Mouse (Mus musculus): ENCODE data around the gene Scfd2.

Gene Scfd2

DNA sequence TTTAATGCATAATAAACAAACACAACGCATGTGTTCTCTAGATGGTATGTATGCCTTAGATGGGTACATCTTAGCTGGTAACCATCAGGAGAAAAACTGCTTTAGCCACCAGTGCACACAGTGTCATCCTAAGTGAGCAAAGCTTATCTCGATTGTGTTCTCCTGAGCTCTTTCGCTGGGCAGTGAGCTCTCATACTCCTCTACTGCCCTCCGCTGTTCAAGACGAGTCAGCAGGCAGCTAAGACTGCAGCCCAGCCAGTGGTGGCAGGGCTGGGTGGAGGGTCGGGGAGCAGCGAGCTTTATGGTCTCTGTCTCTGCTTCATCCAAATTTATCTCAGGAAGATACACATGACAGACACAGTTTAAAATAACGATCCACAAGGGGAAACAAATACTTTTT, 248.0 kb downstream of the Scfd2 start:
- in situ Hi-C loops (cut with MboI, MseI): no loop called here

DNA sequence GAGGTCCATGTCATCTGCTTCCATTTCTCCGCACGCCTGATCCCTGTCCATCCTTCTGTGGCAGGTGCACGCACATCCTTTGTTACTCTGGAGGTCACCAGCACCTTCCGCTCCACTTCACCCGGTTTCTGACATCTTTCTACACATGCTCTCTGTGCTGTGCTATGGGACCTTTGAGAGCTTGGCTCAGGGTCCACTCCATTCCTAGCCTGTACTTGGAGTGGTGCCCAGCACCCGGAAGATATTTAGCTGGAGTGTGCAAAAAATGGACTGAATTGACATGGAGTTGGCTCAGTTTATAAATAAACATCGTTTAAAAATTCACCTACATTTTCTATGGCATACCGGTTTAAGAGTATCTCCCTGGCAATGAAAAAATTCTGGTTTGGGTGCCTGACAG, 250.1 kb downstream of the Scfd2 start:
- in situ Hi-C loops (cut with MboI, MseI): no loop called here

DNA sequence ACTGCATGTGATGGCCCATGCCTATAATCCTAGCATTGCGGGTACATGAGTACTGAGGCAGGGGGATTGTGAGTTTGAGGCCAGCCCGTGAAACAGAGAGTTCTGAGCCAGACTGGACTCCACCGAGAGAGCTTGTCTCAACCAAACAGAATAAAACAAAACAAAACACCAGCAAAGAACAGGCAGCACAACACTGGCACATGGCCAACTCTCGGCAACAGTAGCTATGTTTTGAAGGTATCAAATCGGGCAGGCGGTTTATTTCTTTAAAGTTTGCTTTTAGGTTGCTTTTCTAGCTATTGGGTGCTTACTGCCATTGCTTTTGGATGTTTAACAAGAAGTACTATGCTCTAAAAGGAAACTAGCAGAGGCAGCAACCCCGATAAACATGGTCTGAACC, 251.9 kb downstream of the Scfd2 start:
- in situ Hi-C loops (cut with MboI, MseI): loop anchor here (5.0 kb wide), 2 partner anchors 342 to 417 kb away; no protein-coding TSS in a partner anchor

DNA sequence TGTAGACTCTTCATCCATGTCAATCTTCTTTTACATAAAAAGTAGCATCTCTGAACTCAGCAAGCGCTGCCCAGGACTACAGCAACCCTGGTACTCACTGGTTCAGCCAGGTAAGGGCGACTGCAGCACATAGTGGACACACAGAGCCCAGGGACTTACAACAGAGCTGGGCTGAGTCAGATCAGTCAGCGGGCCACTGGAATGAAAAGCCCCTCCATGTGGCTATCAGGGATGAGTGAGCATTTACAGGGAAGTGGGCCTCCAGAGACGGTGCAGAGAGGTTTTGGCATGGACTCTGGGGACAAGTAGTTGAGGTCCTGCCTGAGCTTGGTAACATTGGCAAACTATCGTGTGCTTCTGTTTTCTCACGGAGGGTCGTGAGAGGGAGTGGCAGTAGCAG, 253.1 kb downstream of the Scfd2 start:
- in situ Hi-C loops (cut with MboI, MseI): loop anchor here (5.0 kb wide), 2 partner anchors 341 to 416 kb away; no protein-coding TSS in a partner anchor

- in situ Hi-C loops (cut with MboI, MseI): loop anchor here (5.0 kb wide), 2 partner anchors 340 to 415 kb away; no protein-coding TSS in a partner anchor
Observed at GRCm38 (mm10) chr5:74277712-74278111, 253.8 kb downstream of the Scfd2 start.

DNA sequence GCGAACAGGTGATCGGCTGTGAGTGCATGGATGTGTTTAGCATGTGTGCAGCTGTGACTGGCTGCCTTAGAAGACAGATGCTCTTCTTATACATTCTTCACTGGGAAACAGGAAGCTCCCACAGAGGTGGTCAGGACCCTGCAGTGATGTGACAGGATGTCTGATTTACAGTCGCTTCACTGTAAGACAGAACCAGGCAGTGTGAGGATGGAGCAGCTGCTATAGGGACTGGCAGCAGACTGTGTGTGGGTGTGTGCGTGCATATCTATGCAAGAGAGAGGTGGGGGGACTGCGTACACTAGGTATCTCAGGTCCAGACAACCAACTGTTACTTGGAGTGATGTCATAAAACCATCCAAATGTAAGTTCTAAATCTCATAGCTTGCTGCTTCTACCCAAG, 254.3 kb downstream of the Scfd2 start:
- in situ Hi-C loops (cut with MboI, MseI): loop anchor here (5.0 kb wide), 2 partner anchors 340 to 415 kb away; no protein-coding TSS in a partner anchor

DNA sequence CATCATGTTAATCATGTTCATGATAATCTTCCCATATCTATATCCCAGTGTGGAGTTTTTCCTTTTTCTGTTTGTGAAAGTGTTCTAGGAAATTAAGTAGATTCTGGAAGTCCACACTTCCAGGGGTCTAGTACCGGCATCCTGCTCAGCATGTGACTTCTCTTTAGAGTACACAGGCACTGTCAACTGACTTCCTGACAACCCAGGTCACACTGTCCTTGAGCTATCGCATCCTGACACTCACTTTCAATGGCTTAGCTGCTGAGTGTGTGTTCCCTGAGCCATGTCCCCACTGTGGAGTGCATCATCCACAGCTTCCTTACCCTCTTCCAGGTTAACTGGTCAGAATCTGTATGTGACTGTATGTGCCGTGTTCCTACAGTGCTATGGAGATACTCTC, 258.2 kb downstream of the Scfd2 start:
- in situ Hi-C loops (cut with MboI, MseI): no loop called here

GRCm38 (mm10) chr5:74267736-74268369, 263.7 kb downstream of the Scfd2 start:
- in situ Hi-C loops (cut with MboI, MseI): no loop called here

GRCm38 (mm10) chr5:74267196-74267595, 264.4 kb downstream of the Scfd2 start:
- in situ Hi-C loops (cut with MboI, MseI): no loop called here

DNA sequence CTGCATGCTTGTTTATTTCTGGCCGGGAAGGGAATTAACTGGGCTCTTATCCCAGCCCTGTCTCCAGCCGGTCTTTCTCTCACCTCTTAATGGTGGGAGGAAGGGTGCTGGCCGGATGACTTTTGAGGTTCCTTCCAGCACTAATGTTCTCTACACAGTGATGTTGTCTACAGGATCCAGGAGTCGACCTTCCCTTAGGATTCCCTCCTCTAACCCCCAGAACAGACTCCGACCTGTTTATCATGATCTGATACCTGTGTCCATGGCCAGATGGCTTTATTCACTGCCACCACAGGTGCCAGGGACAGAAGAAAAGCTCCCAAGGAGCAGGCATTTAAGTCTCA, 265.1 kb downstream of the Scfd2 start:
- in situ Hi-C loops (cut with MboI, MseI): no loop called here

DNA sequence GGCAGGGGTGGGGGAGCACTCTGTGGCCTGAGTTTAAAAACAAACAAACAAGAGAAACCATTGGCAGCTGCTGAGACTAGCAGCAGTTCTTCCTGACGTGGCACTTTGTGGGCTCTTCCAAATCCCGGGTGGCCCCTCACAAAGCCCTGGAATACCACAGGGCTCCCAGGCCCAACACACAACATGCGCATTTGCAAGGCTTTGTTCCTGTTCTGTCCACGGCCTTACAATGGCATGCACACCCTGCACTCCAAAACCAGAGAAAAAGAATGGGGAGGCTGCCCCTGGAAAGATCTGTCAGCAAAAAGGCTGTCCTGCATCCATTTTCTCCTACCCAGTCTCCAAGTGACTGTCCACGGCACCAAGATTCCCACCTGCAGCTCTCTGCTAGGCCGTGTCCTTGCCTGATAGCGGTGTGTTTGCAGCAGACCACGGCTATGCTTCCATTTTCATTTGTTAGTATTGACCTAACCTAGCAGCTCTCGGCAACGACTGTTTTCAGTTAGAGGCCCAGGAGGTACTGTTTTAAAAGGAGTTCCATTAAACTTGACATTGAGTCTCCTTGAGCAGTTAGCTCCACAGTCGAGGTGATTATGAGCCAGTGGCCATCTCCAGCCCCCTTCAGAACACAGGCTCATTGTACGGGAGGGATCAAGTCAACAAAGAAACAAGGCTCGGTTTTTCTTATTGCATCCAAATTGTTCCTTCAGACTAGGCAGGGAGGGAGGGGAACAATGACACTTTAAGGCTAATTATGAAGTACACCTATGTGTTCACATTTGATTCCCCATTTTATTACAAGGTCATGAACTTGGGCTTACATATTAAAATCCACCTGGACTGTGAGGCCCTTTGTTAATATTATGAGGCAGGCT, 265.7 kb downstream of the Scfd2 start:
- in situ Hi-C loops (cut with MboI, MseI): no loop called here

DNA sequence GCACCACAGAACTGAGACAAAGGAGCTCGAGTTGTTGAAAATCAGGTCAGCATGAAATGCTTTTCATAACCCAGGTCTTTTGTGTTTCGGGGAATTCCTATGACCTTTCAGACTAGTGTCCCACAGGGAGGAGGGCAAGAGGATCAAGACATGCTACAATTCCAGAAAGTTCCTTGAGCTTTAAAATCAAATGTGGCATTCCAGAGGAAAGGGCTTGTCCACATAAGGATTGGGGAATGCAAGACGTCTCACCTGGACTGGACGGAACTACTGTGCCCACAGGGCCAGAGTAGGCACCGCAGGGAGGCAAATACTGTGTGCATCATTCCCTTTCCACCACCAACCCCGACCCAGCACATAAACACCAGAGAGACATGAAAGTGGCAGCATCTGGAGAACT, 266.4 kb downstream of the Scfd2 start:
- in situ Hi-C loops (cut with MboI, MseI): no loop called here

DNA sequence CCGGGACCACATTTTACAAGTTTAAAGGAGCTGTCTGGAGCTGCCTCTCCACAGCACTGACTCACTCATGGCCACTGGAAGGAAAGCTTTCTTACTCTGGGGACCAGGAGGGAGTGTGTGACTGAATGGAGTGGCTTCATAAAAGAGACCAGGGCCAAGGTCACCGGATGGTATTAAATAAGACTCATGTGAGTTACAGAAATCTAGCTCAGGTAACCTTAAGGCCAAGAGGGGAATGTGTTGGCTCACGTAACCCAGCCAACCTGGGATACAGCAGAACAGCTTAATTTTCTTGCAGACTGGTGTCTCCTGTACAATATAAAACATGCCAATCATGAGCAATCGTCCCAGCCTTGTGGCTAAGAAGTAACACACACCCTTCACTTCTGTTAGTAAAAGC, 267.0 kb downstream of the Scfd2 start:
- in situ Hi-C loops (cut with MboI, MseI): no loop called here

DNA sequence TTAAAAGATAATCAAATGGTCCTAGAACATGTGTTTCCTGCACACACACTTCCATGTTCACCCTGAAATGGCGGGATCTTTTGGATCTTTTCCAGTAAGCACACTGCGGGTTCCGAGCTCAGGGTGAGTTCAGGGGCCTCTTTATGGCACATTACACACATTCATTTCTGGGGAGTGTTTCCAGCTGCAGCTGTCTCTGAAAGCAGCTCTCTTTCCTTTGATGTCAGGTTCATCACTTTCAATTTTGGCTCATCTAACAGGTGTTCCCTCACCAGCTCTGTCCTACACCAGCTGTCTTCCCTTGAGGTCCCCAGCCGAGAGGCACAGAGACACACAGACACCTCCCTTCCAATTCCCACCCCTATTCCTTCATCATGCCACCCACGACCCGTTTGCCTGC, 270.5 kb downstream of the Scfd2 start:
- in situ Hi-C loops (cut with MboI, MseI): no loop called here

- in situ Hi-C loops (cut with MboI, MseI): no loop called here
Observed at GRCm38 (mm10) chr5:74260378-74260809, 271.2 kb downstream of the Scfd2 start.

DNA sequence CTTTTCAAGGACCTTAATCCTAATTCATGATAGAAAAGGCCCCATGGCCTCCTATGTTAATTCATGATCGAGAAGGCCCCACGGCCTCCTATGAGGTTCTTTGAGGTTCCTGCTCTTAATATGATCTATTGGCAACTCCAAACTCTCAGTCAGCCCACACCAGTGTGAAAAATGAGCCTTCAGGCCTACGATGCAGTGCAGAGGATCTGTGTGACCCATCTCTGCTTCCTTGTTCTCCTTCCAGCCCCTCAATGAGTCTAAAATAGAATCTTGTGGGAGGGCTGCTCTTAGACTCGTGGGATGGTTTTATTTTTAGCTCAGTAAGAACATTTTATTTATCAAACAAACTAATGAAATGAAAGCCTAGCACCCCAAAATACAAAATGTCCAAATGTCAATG, 274.9 kb downstream of the Scfd2 start:
- in situ Hi-C loops (cut with MboI, MseI): no loop called here

GRCm38 (mm10) chr5:74254996-74255395, 276.6 kb downstream of the Scfd2 start:
- in situ Hi-C loops (cut with MboI, MseI): no loop called here

GRCm38 (mm10) chr5:74253724-74254328, 277.7 kb downstream of the Scfd2 start:
- in situ Hi-C loops (cut with MboI, MseI): no loop called here

GRCm38 (mm10) chr5:74252672-74253286, 278.8 kb downstream of the Scfd2 start:
- in situ Hi-C loops (cut with MboI, MseI): no loop called here

- in situ Hi-C loops (cut with MboI, MseI): no loop called here
Observed at GRCm38 (mm10) chr5:74250947-74251346, 280.6 kb downstream of the Scfd2 start.

- in situ Hi-C loops (cut with MboI, MseI): no loop called here
Observed at GRCm38 (mm10) chr5:74250308-74250707, 281.3 kb downstream of the Scfd2 start.

- in situ Hi-C loops (cut with MboI, MseI): no loop called here
Observed at GRCm38 (mm10) chr5:74249794-74250193, 281.8 kb downstream of the Scfd2 start.
